Mouse (Mus musculus): ENCODE measurements around the gene Ablim1.

The Ablim1 gene

DNA sequence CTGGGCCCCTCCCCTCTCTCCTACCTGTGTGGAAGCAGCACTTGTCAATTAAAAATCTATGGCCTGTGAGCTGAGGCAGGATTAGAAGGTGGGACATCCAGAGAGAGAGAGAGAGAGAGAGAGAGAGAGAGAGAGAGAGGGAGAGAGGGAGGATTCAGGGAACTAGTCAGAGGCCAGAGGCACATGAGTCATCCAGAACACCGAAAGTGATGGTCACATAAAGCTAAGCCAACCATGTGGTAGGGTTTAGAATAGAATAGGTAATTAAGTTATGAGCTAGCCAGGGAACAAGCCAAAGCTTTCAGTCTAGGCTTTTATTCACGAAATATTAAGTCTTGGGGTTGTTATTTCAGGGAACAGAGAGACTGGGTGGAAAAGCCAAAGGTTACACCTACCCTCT, 10.1 kb downstream of the Ablim1 start:
- no peak for DNase-seq (ENCODE audit: low spot score)

DNA sequence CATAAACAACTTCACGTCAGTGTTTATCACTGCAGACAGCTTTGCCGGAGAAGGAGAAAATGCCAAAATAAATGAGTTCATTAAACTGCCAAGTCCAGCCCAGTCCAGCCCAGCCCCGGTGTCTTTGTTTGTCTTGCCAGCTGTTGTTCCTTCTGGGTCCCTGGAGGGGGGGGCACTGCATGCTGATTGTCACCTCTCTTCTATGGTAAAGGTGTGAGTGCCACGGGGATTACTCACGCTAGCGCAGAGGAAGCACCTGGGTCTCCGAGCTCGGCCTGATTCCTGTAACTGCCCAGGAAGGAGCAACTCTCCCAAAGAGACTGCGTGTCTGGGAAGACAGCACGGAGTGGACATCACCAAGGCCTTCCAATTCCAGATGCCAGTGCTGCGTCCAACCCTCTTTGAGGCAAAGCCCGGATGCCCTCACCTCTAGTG, 12.7 kb downstream of the Ablim1 start:
- DNase-seq (ENCODE audit: low spot score) = no peak

DNA sequence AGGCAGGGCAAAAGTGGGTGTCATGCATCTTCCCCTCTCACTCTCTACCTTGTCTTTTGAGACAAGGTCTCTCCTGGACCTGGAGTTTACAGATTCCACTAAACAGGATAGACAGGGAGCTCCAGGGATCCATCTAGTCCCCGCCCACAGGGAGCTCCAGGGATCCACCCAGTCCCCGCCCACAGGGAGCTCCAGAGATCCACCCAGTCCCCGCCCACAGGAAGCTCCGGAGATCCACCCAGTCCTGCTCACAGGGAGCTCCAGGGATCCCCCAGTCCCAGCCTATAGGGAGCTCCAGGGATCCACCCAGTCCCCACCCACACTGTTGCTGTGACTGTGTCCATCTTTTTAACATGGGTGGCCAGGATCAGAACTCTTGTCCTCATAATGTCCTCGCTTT, 16.7 kb downstream of the Ablim1 start:
- no peak for DNase-seq (ENCODE audit: low spot score)

DNA sequence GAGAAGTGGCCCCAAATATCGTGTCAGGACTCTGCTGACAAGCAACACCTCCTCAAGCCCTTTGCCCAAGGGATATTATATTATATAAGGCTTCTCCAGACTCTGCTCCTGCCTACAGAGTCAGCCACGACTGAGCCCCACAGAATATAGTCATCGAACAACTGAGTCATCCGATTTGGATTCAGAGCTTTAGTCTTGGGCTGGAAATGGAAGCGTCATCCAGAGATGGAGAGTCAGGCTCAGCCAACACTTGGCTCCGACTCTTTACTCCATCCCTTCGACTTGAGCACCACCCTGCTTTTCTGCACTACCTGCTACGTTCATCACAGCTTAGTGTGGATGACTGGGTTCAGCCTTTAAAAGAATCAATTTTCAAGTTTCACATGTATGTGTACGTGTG, 17.3 kb downstream of the Ablim1 start:
- no peak for DNase-seq (ENCODE audit: low spot score)

DNA sequence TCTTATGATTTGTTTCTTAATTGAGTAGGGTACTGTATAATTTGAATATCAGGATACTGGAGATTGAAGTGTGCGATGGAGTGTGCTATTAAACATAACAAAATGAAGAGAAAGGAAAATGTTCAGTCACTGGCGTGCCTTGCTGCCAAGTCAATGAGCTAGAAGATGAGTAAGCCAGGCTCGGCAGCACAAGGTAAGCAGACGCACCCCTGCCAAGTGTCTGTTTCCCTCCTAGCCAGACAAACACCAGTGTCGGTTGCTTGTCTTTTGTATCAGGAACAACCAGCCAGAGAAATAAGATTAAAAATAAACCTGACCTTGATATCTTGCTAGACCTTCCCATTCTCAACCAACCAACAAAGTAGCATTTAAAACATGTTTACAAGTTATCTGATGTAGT, 18.2 kb downstream of the Ablim1 start:
- DNase-seq (ENCODE audit: low spot score) = no peak

DNA sequence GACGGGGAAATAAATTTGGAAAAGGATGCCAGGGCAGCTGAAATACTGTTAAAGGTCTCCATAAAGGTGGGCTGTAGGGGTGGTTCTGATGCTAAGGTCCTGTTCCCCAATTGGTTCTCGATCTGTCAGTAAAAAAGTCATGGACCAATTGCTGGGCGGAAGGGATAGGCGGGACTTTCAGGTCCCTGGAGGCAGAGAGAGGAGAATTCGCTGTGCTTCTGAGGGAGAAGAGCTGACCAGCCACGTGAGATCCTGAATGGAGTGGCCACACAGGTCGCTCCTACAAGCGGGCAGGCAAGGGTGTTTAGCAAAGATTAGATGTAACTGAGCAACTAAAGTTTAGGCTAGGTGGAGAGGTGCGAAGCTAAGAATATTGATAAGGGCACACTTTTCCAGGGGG, 19.2 kb downstream of the Ablim1 start:
- DNase-seq (ENCODE audit: low spot score) = no peak

DNA sequence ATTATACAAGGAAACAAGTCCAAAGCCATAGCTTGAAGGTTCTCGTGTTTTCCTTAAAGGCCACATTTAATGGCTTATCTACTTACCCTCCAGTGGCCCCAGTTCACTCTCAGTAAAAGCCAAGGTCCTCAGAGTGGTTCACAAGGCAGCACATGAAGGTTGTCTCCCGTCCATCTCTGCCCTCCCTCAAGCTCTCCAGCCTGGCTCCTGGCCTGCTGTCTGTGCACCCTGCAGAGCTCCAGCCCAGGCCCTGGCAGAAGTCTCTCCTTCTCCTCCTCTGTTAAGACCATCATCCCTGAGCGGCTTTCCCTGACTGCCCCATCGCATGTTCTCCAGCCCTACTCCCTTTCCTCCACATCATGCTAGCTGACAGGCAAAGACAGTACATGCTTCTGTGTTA, 20.4 kb downstream of the Ablim1 start:
- DNase-seq (ENCODE audit: low spot score) = no peak

DNA sequence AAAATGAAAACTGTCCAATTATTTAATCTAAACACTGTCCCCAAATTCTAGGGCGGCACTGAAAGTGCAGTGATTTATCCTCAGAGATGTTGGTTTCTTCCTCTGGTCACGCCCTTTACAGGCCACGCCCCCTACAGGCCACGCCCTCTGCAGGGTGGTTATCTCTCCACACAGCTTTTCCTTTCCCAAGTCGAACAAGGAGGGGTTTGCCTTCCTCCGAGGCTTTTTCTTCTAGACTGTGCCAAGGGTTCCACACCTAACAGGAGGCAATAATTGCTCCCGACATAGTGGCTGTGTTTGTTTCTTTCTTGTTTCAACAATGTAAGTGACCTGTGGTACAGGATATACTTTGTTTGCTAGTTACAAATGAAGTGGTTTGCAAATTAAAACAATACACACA, 21.0 kb downstream of the Ablim1 start:
- no peak for DNase-seq (ENCODE audit: low spot score)

DNA sequence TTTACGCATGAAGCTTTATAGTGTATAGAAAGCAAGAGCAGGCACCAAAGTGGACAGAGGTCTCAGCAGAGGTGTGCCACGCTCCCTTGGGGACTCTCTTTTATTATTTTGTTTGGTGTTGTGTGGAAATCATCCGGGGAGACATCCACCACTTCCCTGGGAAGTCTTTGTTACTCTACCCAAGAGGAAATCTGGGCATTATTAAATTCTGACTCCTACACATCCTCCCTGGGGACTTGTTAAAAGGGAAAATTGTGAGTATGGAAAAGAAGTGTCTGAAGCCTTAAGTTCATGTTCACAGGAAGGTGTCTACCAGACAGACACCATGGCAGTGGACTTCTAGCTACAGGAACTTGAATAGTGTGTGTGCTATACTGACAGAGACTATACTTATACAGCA, 31.4 kb downstream of the Ablim1 start:
- no peak for DNase-seq (ENCODE audit: low spot score)

DNA sequence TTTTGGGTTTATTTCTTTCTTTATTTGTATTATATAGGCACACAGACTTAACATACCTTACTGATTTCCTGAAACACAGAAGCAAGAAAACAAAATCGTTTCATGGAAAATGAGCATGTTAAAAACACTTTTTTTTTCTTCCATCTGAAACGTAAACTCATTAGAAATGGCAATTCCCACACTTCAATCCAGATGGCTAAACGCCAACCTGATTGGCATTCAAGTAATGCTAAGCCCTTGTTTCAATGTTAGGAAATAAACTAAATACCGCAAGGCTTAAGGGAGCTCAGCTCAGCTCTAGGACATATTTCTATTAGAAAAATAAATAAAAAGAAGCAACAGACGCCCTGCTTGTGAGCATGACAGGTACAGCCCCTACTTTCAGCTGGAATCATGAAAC, 32.1 kb downstream of the Ablim1 start:
- no peak for DNase-seq (ENCODE audit: low spot score)

DNA sequence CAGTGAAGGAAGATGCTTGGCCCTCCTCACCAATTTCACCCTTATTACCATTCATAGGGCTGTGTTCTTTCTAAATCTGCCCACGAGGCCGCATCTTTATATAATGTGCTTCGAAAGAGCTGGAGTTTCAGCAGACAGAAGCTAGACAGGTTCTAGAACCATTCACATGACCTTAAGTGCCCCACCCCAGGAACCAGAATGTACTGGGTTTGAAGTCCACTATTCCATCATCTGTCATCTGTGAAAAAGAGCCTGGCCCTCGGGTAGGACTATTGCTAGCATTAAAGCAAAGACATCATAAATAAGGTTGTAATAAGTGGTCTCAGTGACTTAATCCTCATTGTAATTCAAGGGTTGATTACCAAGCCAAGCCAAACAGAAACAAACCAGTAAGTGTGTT, 35.1 kb downstream of the Ablim1 start:
- DNase-seq (ENCODE audit: low spot score) = no peak

DNA sequence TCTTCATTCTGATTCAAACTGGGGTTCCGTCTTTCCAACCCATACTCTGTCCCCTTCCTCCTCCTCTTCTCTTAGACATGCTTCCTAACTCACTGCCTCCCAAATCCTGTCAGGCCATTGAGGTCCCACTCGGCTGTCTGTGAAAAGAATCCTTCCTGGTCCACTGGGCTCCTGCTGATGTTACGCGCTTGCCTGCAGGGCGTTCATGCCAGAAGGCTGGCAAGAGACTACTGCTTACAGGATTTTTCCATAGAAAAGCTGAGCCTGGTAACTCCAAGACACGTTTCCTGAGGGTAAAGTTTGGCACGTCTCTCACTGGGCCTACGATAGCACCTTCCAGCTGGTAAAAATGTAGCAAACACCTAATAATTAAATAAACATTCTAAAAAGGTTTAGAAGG, 36.5 kb downstream of the Ablim1 start:
- no peak for DNase-seq (ENCODE audit: low spot score)

DNA sequence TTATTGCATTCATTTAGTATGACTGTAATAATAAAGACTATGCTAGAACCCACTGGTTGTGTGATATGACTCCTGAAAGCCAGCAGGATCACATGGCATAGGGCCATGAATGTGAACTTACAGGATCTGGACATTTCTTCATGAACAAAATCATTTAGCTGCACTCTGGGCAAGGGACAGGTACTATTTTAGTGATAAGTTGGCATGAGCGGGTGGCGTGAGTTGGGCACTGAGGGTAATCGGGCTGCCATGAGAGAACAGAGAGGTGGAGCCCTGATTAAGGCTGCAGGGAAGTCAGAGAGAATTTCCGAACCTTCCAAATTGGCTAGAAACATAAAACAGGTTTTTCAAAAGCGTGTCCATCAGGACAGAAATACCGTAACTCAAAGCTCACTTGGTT, 37.7 kb downstream of the Ablim1 start:
- DNase-seq (ENCODE audit: low spot score) = no peak

DNA sequence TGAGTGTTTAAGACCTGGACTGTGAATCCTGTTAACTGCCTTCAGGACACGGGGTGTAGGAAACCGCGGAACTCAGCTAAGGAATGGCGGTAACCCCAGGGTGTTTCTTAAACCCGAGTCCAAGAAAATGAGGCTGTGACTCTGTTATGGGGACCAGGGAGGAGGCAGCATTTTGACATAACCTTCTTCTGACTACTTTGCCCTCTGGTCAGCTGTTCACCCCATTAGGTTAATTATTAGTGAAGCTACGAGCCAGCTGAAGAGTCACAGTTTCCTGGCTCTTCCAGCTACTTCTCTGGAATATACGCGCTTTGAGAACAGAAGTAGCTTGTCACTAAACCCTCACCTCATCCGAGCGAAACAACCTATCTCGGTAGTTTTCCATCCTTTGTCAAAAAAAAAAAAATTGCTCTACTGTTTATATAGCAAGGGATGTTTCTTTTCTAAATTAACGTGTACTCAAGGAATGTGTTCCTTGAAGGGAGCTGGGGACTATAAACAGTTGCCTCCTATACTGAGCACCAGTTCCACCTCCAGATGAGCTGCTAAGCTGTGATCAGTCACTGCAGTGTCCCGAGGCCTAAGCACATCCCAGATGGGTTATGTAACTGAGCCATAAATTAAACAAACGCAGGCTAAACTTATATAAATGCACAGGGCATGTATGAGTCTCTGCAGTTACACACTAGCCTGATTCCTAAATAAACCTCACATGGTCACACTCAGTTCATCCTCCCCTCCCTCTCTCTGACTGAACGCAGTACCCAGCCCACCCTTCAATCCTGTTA, 39.4 kb downstream of the Ablim1 start:
- peak; percentile 79 for DNase-seq (ENCODE audit: low spot score)

DNA sequence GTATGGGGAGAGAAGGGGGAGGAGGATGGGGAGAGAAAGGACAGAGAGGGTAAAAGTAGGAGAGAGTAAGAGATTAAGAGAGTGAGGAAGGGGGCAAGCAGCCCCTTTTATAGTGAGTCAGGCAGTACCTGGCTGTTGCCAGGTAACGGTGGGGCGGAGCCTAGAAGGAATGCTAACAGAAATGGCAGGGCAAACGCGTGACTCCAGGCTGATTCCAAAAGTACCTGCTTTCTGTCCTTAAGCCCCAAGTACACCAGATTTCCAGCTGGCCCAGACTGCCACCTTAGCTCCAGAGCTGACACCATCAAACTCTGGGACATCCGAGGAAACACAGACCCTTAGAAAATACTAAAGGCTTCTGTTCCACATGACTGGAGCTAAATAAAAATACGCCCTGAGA, 40.0 kb downstream of the Ablim1 start:
- peak; percentile 78 for DNase-seq (ENCODE audit: low spot score)

DNA sequence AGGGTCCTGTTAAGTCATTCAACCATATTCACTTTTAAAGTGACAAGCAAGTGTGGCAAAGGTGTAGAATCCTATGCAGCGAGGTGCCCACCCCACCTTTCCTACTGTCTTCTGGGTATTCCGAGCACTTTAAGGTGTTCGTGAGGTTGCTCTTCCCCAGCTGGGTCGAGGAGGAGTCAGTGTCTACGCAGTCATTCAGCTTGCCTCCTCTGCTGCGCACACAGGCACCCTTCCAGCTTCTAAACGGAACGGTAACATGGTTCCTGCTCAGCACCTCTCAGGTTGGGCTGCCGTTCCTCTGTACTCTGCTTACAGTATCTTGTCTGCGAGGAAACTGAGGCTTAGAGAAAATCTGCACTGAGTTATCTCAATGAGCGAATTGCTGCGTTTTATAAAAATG, 40.4 kb downstream of the Ablim1 start:
- DNase-seq (ENCODE audit: low spot score) = no peak

DNA sequence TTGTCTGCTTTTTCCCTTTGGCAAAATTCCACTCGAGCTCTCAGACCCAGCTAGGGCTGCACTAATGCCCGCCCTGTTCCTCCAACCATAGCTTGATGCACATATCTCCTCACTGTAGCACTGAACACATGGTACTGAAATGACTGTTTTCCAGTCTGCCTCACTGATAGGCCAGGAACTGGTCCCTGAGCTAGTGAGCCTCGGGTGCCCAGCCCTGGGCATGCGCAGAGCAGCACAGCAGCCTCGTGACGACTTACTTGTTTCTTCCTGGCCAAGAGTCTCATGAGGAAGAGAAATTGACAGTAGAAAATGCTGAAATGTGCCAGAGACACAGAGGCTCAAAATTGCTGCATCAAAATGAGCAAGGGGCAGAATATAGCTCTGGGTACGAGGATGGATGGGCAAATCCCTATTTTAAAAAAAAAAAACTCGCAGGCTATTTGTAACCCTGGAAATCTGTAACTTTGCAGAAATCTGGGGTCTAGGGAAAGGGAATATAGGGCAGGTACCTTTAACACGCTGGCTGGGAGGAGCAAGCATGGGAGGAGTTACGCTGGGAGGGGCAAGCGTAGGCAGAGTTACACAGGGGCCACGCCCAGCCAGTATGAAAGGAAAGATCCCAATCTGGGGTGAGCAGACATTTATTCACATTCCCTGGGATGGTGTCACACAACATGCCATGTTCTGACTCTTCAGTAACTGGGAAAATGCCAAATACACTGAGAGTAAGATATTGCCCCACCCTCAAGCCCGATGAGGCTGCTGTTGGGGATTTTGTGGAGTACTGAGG, 41.7 kb downstream of the Ablim1 start:
- DNase-seq (ENCODE audit: low spot score) = peak; percentile 64

DNA sequence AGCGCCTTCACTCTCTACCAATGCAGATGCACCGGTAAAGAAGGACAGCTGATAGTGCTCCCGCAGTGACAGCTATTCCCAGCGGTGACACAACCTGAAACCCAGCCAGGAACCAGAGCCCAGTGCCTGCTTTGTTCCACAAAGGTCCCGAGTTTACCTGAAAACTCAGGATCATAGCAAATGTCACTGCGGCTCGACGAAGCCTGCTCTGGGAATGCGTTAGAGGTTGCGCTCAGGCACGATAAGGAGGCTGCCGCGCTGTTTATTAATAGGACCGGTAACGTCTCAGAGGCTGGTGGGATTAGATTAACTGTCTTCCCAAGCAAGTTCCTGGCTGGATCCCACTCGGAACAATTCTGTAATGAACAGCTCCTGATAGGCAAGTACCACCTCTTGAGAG, 43.0 kb downstream of the Ablim1 start:
- no peak for DNase-seq (ENCODE audit: low spot score)

DNA sequence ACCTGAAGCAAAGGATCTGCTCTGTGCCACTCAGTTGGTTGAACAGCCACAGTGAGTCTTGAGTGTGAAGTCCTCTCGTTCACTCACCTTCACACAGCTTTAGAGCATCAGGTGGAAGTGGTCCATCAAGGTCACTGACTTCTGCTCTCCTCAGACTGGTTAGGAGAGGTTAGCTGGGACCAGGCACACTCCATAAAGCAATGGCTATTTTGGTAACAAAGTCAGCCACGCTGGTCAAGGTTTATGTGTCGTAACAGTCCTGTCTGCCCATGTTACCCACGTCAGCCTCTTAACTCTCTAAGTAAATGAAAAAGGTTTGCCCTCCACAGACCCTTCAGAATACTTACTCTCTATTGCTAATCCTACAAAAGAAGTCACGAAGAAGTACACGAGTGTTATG, 44.0 kb downstream of the Ablim1 start:
- DNase-seq (ENCODE audit: low spot score) = no peak

DNA sequence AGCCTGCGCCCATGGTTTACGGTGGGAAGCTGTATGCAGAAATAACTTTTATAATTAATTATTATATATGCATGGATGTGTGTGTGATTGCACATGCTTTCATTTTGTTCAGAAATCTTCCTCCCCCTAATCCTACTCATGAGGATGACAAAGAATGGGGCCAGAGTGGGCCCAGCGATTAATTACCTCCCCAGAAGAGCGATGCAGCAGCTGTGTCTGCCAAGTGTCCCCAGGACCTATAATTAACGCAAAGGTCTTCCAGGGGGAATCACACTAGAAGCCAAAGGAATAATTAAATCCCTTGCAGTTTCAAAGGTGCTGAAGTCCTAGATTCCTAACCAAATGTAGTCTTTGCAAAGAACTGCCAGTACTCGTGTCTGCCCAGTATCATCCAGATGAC, 44.9 kb downstream of the Ablim1 start:
- DNase-seq (ENCODE audit: low spot score) = no peak

DNA sequence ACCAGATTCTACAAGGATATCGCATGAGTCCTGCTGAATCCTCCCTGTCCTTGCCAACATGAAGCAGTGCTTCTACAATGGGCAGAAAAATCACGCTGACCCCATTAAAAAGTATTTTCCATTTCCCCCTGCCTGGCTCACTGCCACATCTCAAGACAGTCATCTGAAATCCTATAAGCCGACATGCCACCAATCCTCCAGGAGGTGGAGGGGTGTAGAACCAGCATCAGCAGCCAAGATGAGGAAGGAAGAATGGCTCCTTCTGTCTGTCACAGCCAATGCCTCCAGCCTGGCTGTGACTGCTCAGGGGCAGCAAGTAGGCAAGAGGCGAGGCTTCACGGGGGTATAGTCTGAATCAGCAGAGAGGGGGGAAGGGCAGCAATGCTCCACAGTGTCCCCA, 47.2 kb downstream of the Ablim1 start:
- DNase-seq (ENCODE audit: low spot score) = no peak

DNA sequence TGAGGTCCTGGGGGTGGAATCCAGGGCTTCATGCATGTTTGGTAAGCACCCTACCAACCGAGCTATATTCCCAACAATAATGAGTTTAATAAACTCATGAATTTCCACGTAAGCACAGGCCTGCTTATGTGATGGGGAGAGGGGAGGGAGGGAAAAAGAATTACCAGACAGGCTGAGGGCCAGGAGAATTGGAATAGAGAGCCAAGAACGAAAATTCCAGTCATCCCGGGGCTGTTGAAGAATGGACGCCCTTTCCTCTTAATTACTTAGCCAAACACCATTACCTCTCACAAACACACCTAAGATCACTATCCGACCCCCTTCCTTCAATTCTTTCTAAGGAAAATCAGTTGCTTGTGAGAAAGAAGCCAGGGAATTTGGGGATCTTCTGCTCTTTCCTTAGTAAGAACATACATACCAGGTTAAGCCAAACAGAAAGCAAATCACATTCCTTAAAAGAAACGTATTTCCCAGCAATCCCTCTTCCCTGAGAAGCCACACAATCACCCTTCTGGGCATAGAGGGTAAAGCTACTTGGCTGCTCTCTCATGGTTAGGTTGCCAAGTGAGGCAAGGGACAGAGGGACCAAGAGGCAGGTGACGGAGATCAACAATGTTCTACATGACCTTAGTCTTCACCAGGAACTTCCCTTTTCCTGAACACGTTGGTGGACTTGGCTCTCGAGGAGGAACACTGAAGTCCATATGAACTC, 48.2 kb downstream of the Ablim1 start:
- no peak for DNase-seq (ENCODE audit: low spot score)

Data from yolk sac, embryonic 10.5 days (tissue).